Mouse (Mus musculus) spleen, postnatal 4 days (tissue): ENCODE data around the gene Mybbp1a.

Experiments
- DNase-seq, 2 experiments: peaks; one replicate each; pipeline ENCODE4 v3.0.0; 2022; ENCODE audit warnings: low spot score in 2 of 2

Gene Mybbp1a

GRCm38 (mm10) chr11:72440965-72441664 is at the start of gene Mybbp1a:
TSS of gene Mybbp1a (plus strand) at chr11:72441355.
- DNase-seq = peak; percentile 99 to 100

- DNase-seq = no peak
Observed at GRCm38 (mm10) chr11:72393243-72393642, 47.9 kb upstream of the Mybbp1a start.

- peak in 1 of 2 experiments; percentile 50 for DNase-seq
Observed at GRCm38 (mm10) chr11:72393669-72394068, 47.5 kb upstream of the Mybbp1a start.

GRCm38 (mm10) chr11:72394694-72395093 is 46.5 kb upstream of the Mybbp1a start:
- peak in 1 of 2 experiments; percentile 47 for DNase-seq

- DNase-seq = peak in 1 of 2 experiments; percentile 51
Observed at GRCm38 (mm10) chr11:72395652-72396051, 45.5 kb upstream of the Mybbp1a start.

GRCm38 (mm10) chr11:72396621-72397020 is 44.5 kb upstream of the Mybbp1a start:
- peak in 1 of 2 experiments; percentile 53 for DNase-seq

- peak in 1 of 2 experiments; percentile 62 for DNase-seq
Observed at GRCm38 (mm10) chr11:72397072-72397471, 44.1 kb upstream of the Mybbp1a start.

GRCm38 (mm10) chr11:72397811-72398525 is 43.2 kb upstream of the Mybbp1a start:
- no peak for DNase-seq

GRCm38 (mm10) chr11:72401068-72401467 is 40.1 kb upstream of the Mybbp1a start:
- peak in 1 of 2 experiments; percentile 56 for DNase-seq

- DNase-seq = peak in 1 of 2 experiments; percentile 54
Observed at GRCm38 (mm10) chr11:72402017-72402416, 39.1 kb upstream of the Mybbp1a start.

GRCm38 (mm10) chr11:72402969-72403368 is 38.2 kb upstream of the Mybbp1a start:
- DNase-seq = peak in 1 of 2 experiments; percentile 58

GRCm38 (mm10) chr11:72405532-72405931 is 35.6 kb upstream of the Mybbp1a start:
- DNase-seq = no peak

GRCm38 (mm10) chr11:72406079-72406675 is 35.0 kb upstream of the Mybbp1a start:
- DNase-seq = no peak

- no peak for DNase-seq
Observed at GRCm38 (mm10) chr11:72407081-72407480, 34.1 kb upstream of the Mybbp1a start.

GRCm38 (mm10) chr11:72407574-72407973 is 33.6 kb upstream of the Mybbp1a start:
- DNase-seq = no peak

GRCm38 (mm10) chr11:72408451-72409170 is 32.5 kb upstream of the Mybbp1a start:
- DNase-seq = no peak

GRCm38 (mm10) chr11:72409649-72410385 is 31.3 kb upstream of the Mybbp1a start:
- DNase-seq = no peak

- DNase-seq = no peak
Observed at GRCm38 (mm10) chr11:72410521-72411092, 30.5 kb upstream of the Mybbp1a start.

GRCm38 (mm10) chr11:72411093-72411921 is 29.8 kb upstream of the Mybbp1a start, which contains the start of gene Smtnl2:
TSS of gene Smtnl2 (minus strand) at chr11:72411713.
- DNase-seq = peak; percentile 67 to 73

- no peak for DNase-seq
Observed at GRCm38 (mm10) chr11:72411945-72412344, 29.2 kb upstream of the Mybbp1a start.
